Mouse (Mus musculus): ENCODE measurements around the gene Ssbp2.

- no peak for TF ChIP-seq CTCF (conservative IDR thresholded peaks at IDR 0.05; ENCODE audit: insufficient read depth, insufficient read length, low read depth, low read length)
- TF ChIP-seq POLR2A (IDR thresholded peaks at IDR 0.05; ENCODE audit: low read depth, low read length) = no peak
Observed at GRCm38 (mm10) chr13:91634123-91634522, 174.0 kb downstream of the Ssbp2 start.

Measured in kidney, adult 2 months (tissue).